In the genomic region with DNA sequence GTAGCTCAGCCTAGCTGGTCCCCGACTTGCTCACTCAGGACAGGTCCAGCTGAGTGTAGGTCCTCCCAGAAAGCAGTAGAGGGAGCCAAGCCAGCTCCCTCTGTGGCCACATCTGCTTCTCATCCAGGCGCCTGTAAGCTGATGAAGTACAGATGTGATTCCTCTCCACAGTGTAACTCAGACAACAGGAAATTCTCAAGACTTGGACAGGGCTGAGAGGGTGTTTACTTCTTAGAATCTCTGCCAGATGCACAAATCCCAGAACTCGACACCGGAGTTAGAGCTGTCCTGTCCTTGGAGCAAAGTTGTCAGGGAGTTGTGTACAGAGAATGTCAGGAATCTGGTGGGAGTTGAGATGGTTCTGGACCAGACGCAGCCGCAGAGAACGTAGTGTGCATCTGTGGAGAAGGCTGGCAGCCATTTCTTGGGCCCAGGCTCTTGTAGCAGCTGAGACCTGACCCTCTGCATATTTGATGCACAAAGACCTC, we compare ENCODE assay signal across 8 mouse cellular contexts. TPM values are rescaled to one million over a fixed set of nuclear protein-coding genes. Genes with fewer than 3 reads are reported as not detected.
DNase-seq lines count a peak whose midpoint lies in the region; ATAC-seq and TF ChIP-seq lines count a peak whose summit lies in the region.

A gene (minus strand): TSS at position 148 of the 488 bp plus-strand sequence.

- DNase-seq in spleen, adult 2 months (ENCODE audit: low read depth in 1 of 2, low spot score in 2 of 2): no peak
- no peak for DNase-seq in spleen, postnatal 10 days (ENCODE audit: low spot score in 2 of 2)
- peak; percentile 70 for DNase-seq in hindbrain, embryonic 10.5 days (ENCODE audit: low spot score)
- DNase-seq in c-Kit-positive CD71-positive TER-119-positive erythroid progenitor cells, embryonic 14.5 days (ENCODE audit: low spot score): no peak

- no peak within 1 kb of the TSS for H3K4me3 ChIP-seq in spleen, adult 2 months (ENCODE audit: extremely low read depth, insufficient read depth, insufficient read length)
- H3K4me3 ChIP-seq in forebrain, embryonic 15.5 days: no peak within 1 kb of the TSS
- H3K4me3 ChIP-seq in hindbrain, embryonic 10.5 days: no peak within 1 kb of the TSS
- H3K4me3 ChIP-seq in limb, embryonic 13.5 days: no peak within 1 kb of the TSS
- no peak within 1 kb of the TSS for H3K4me3 ChIP-seq in midbrain, embryonic 15.5 days

- TF ChIP-seq CTCF in spleen, adult 2 months (IDR thresholded peaks at IDR 0.05; ENCODE audit: extremely low read depth, insufficient read depth, insufficient read length, insufficient replicate concordance): no peak

- no peaks in the 10 kb centered on the region for H3K9me3 ChIP-seq in forebrain, embryonic 15.5 days
- no peaks in the 10 kb centered on the region for H3K9me3 ChIP-seq in hindbrain, embryonic 10.5 days
- H3K9me3 ChIP-seq in limb, embryonic 13.5 days: no peaks in the 10 kb centered on the region
- no peaks in the 10 kb centered on the region for H3K9me3 ChIP-seq in midbrain, embryonic 15.5 days

- no peak for ATAC-seq in forebrain, embryonic 15.5 days (replicated peaks)
- peak; percentile 95 for ATAC-seq in limb, embryonic 13.5 days (ENCODE audit: low FRiP score, low read depth)
- no peak for ATAC-seq in midbrain, embryonic 15.5 days (replicated peaks)
- ATAC-seq in activated CD4-positive, CD25-positive, alpha-beta regulatory T cell, adult 4 months: no peak

- H3K9ac ChIP-seq in forebrain, embryonic 15.5 days (replicated peaks): no peak within 1 kb of the TSS
- no peak within 1 kb of the TSS; the same call in 1 of the 2 replicates for H3K9ac ChIP-seq in limb, embryonic 13.5 days
- no peak within 1 kb of the TSS for H3K9ac ChIP-seq in midbrain, embryonic 15.5 days

- no peaks in the 10 kb centered on the region for H3K27me3 ChIP-seq in spleen, adult 2 months (ENCODE audit: control insufficient read depth, insufficient read depth, low read length)
- H3K27me3 ChIP-seq in forebrain, embryonic 15.5 days: no peaks in the 10 kb centered on the region
- no peaks in the 10 kb centered on the region for H3K27me3 ChIP-seq in hindbrain, embryonic 10.5 days (ENCODE audit: insufficient read depth, poor library complexity, severe bottlenecking)
- no peaks in the 10 kb centered on the region for H3K27me3 ChIP-seq in limb, embryonic 13.5 days
- H3K27me3 ChIP-seq in midbrain, embryonic 15.5 days (replicated peaks): no peaks in the 10 kb centered on the region

- peaks cover 3% of the 10 kb centered on the region for H3K36me3 ChIP-seq in spleen, adult 2 months (ENCODE audit: control insufficient read depth, insufficient read depth, low read length)
- peaks cover 3% of the 10 kb centered on the region; the same call in 1 of the 2 replicates for H3K36me3 ChIP-seq in forebrain, embryonic 15.5 days
- H3K36me3 ChIP-seq in hindbrain, embryonic 10.5 days: peaks cover 29% of the 10 kb centered on the region
- H3K36me3 ChIP-seq in limb, embryonic 13.5 days: peaks cover 15% of the 10 kb centered on the region; the same call in 1 of the 2 replicates
- no peaks in the 10 kb centered on the region for H3K36me3 ChIP-seq in midbrain, embryonic 15.5 days (replicated peaks)

- H3K27ac ChIP-seq in spleen, adult 2 months (ENCODE audit: insufficient read depth, low read length): peak within 1 kb of the TSS; percentile 40; the same call in 1 of the 2 replicates
- H3K27ac ChIP-seq in forebrain, embryonic 15.5 days (replicated peaks): no peak within 1 kb of the TSS
- peak within 1 kb of the TSS; percentile 78 for H3K27ac ChIP-seq in hindbrain, embryonic 10.5 days
- H3K27ac ChIP-seq in limb, embryonic 13.5 days: peak within 1 kb of the TSS; percentile 98
- H3K27ac ChIP-seq in midbrain, embryonic 15.5 days: no peak within 1 kb of the TSS; the same call in 1 of the 2 replicates

- no peak within 1 kb of the TSS for H3K4me2 ChIP-seq in forebrain, embryonic 15.5 days (replicated peaks)
- H3K4me2 ChIP-seq in limb, embryonic 13.5 days (replicated peaks): peak within 1 kb of the TSS; percentile 27
- no peak within 1 kb of the TSS for H3K4me2 ChIP-seq in midbrain, embryonic 15.5 days

- TF ChIP-seq POLR2A in spleen, adult 2 months (IDR thresholded peaks at IDR 0.05; ENCODE audit: low read depth, low read length): no peak

- no peaks in the 10 kb centered on the region for H3K4me1 ChIP-seq in spleen, adult 2 months (ENCODE audit: control insufficient read depth, insufficient read depth, insufficient read length)
- H3K4me1 ChIP-seq in forebrain, embryonic 15.5 days: no peaks in the 10 kb centered on the region; the same call in 1 of the 2 replicates
- H3K4me1 ChIP-seq in hindbrain, embryonic 10.5 days (replicated peaks): peaks cover 22% of the 10 kb centered on the region; the same call in 1 of the 2 replicates
- peaks cover 50% of the 10 kb centered on the region for H3K4me1 ChIP-seq in limb, embryonic 13.5 days
- no peaks in the 10 kb centered on the region for H3K4me1 ChIP-seq in midbrain, embryonic 15.5 days

- 75% methylated on average over 7 of the region's 7 CpGs for WGBS in spleen, adult 2 months
- WGBS in forebrain, embryonic 15.5 days: 70% methylated on average over 7 of the region's 7 CpGs
- 55% methylated on average over 7 of the region's 7 CpGs for WGBS in hindbrain, embryonic 10.5 days
- WGBS in limb, embryonic 13.5 days: 6% methylated on average over 7 of the region's 7 CpGs
- 71% methylated on average over 7 of the region's 7 CpGs for WGBS in midbrain, embryonic 15.5 days

RNA-seq across cellular contexts. Expression of the gene that starts here (rescaled TPM):
- polyA plus RNA-seq in spleen, adult 2 months (2012; rRNA removed): 37.6 and 46.7 TPM in 2 replicates
- 10.5 and 11.5 TPM in 2 replicates for polyA plus RNA-seq in forebrain, embryonic 15.5 days (2015; fragmentation: Nextera tagmentation; extraction: Ambion mirVana)
- 13.0 and 13.7 TPM in 2 replicates for polyA plus RNA-seq in hindbrain, embryonic 10.5 days (2016; fragmentation: Nextera tagmentation; extraction: Ambion mirVana)
- 14.1 and 15.4 TPM in 2 replicates for polyA plus RNA-seq in limb, embryonic 13.5 days (2015; fragmentation: Nextera tagmentation; extraction: Ambion mirVana)
- polyA plus RNA-seq in midbrain, embryonic 15.5 days (2015; fragmentation: Nextera tagmentation; extraction: Ambion mirVana): 12.6 and 13.0 TPM in 2 replicates
- polyA plus RNA-seq in activated CD4-positive, CD25-positive, alpha-beta regulatory T cell, adult 4 months (2017; shearing (Covaris generic)): under 1 TPM in 1 of 2 experiments, not detected in 1; 0.63 TPM

Comparison
In these comparisons a context has a peak if more than half of its experiments do, and no peak if none do; other contexts are left out.
1. H3K27ac ChIP-seq: peak in spleen, adult 2 months (single experiment), hindbrain, embryonic 10.5 days (single experiment) and limb, embryonic 13.5 days (single experiment); none in forebrain, embryonic 15.5 days (single experiment) and midbrain, embryonic 15.5 days (single experiment).